Mouse (Mus musculus) skeletal muscle tissue, postnatal 0 days (tissue): ENCODE data around the gene Snap25. TPM values are rescaled to one million over a fixed set of nuclear protein-coding genes. Genes with fewer than 3 reads are reported as not detected.

Experiments
- polyA plus RNA-seq: library from polyadenylated mRNA; unstranded; fragments of >200 nt; fragmentation: Nextera tagmentation; extraction: Ambion mirVana; gene quantifications from 2 replicates; pipeline ENCODE4 v1.2.1, GENCODE M21; 2015

Snap25 gene
- 0.12 and 0.18 TPM in 2 replicates for polyA plus RNA-seq

GRCm38 (mm10) chr2:136713299-136713758 is at the start of gene Snap25:
Gene Snap25, plus strand, starts transcription at chr2:136713453.

Other genes with a start within 250 kb of the Snap25 start
- 1.0 and 8.8 TPM in 2 replicates for gene Ankef1, start 211.5 kb upstream of the Snap25 start, polyA plus RNA-seq
- 28.0 and 36.4 TPM in 2 replicates for gene AL731706.2, start 172.2 kb downstream of the Snap25 start, polyA plus RNA-seq
- 1.8 TPM in 2 replicates for gene Slx4ip, start 177.8 kb downstream of the Snap25 start, polyA plus RNA-seq
- gene AL731706.1, start 177.9 kb downstream of the Snap25 start, polyA plus RNA-seq: 44.6 and 45.8 TPM in 2 replicates
- gene Mkks, start 177.9 kb downstream of the Snap25 start, polyA plus RNA-seq: 9.0 and 18.2 TPM in 2 replicates